Mouse (Mus musculus): ENCODE results near the gene Cenps.
"Not testable (repeated sequence)": the region's sequence is repeated elsewhere in the genome, so short reads cannot be mapped to it uniquely, and the experiment has no call there.

The Cenps gene

GRCm38 (mm10) chr4:149136982-149137770 lies at the start of gene Cenps:
Gene Cenps, minus strand, starts transcription at chr4:149137629.
- peak; percentile 81 to 88 for DNase-seq (ENCODE audit: low spot score in 2 of 2)

- no peak for DNase-seq (ENCODE audit: low spot score in 2 of 2)
These were observed 45.3 kb upstream of the Cenps start for GRCm38 (mm10) chr4:149182755-149183154.

- DNase-seq (ENCODE audit: low spot score in 2 of 2), result no peak
These were observed 44.8 kb upstream of the Cenps start for GRCm38 (mm10) chr4:149182192-149182591.

GRCm38 (mm10) chr4:149179573-149179972 lies 42.1 kb upstream of the Cenps start:
- no peak for DNase-seq (ENCODE audit: low spot score in 2 of 2)

DNA sequence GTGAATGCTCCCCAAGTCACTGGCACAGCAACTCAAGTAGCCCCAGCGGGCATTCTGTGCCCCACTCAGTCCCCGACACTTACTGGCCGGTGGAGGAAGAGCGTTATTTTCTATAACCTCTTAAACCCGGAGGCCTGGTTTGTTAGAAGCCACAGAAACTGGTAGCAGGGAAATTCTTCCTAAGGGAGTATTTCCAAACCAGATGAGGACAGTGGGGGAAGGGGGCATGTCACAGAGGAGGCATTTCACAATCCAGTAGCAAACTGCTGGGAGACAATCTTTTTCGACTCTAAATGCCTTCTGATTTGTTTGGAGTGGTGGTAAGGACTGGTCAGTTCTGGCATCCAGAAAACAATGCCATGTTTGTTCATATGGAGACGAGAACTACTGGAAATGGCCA lies 41.7 kb upstream of the Cenps start:
- no peak for DNase-seq (ENCODE audit: low spot score in 2 of 2)

GRCm38 (mm10) chr4:149178328-149178727 lies 40.9 kb upstream of the Cenps start:
- DNase-seq (ENCODE audit: low spot score in 2 of 2), result no peak

DNA sequence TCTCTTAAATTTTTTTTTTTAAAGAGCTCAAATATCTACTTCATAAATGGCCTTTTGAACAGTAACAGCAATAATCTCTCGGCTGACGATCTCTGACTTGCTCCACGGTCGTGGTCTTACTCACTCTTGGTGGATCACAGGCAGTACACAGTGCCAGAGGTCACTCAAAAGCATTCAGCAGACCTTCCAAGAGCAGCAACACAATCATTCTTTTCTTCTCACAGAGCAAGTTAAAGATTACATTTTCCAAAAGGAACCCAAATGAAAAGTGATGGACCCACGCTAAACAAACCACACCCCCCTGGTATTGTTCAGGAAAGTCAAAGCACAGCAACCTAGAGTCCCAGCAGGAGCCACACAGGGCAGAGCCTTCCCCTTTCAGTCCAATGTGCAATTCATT lies 39.6 kb upstream of the Cenps start:
- DNase-seq (ENCODE audit: low spot score in 2 of 2), result no peak

GRCm38 (mm10) chr4:149176645-149177044 lies 39.2 kb upstream of the Cenps start:
- no peak for DNase-seq (ENCODE audit: low spot score in 2 of 2)

DNA sequence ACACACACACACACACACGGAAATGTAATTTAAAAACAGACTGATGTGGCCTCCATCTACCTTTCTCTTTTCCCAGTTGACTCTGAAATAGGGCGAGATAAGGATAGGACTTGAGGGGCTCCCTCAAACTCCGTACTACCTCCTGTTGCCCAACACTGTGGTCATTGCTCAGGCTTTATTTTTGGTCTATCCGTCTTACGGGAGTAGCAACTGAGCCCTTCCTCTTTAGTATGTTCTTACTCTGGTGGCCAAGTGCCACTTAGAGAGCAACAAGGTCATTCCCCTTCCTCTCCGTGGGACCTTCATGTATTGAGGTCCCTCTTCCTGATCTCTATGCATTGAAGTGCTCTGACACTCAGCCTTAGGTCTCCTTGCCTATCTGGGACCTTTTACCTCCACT lies 36.2 kb upstream of the Cenps start:
- no peak for DNase-seq (ENCODE audit: low spot score in 2 of 2)

DNA sequence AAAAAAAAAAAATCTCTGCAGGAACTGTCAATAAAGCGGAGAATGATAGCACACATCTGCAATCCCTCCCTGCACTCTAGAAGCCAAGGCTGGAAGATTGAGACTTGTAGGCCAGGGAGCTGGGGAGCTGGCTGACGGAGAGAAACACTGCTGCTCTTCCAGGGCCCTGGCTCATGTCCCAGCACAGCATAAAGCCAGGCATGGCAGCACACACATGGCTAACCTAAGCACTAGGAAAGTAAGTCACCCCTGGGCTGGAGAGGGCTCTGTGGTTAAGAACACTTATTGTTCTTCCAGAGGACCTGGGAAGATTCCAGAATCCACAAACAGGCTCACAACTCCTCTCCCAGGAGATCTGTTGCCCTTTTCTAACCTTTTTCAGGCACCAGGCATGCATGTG lies 35.2 kb upstream of the Cenps start:
- DNase-seq (ENCODE audit: low spot score in 2 of 2), result no peak

- DNase-seq (ENCODE audit: low spot score in 2 of 2), result no peak
These were observed 34.7 kb upstream of the Cenps start for GRCm38 (mm10) chr4:149172083-149172482.

- no peak for DNase-seq (ENCODE audit: low spot score in 2 of 2)
These were observed 34.2 kb upstream of the Cenps start for GRCm38 (mm10) chr4:149171581-149171981.

- DNase-seq (ENCODE audit: low spot score in 2 of 2), result no peak
These were observed 33.0 kb upstream of the Cenps start for GRCm38 (mm10) chr4:149170394-149170931.

- not testable (repeated sequence) for DNase-seq (ENCODE audit: low spot score in 2 of 2)
These were observed 32.5 kb upstream of the Cenps start for GRCm38 (mm10) chr4:149169926-149170325.

- DNase-seq (ENCODE audit: low spot score in 2 of 2), result no peak
These were observed 30.6 kb upstream of the Cenps start for GRCm38 (mm10) chr4:149168016-149168415.

DNA sequence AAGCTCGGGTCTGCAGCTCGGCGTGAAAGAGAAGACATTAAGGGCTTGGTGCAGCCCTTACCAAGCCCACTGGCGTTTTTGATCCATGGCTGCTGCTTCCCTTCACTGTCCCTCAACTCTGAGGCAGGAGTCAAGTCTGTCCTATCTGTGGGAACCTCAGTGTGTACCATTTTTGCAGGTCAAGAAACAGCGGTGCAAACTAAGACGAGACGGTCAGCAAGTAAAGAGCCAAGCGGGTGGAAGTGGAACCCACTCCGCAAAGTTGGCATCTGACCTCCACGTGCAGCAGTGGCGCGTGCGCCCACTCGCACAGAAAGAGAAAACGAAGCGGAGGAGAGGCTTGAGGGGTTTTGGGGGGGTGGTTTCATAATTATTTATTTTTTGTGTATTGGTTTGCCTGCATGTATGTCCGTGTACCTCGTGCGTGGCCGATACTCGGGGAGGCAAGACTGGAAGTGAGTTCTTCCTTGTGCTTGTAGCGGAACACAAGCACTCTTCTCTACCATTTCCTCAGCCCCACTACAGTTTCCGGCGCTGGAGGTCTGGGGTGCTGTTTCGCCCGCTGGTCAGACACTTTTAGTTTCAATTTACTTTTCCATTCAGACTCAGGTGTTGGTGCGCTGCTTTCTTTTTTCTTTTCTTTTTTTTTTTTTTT lies 29.7 kb upstream of the Cenps start:
- no peak for DNase-seq (ENCODE audit: low spot score in 2 of 2)

GRCm38 (mm10) chr4:149166215-149166946 lies 29.0 kb upstream of the Cenps start, which contains the start of gene Pgd:
Gene Pgd, minus strand, starts transcription at chr4:149166771.
- DNase-seq (ENCODE audit: low spot score in 2 of 2), result peak; percentile 96

DNA sequence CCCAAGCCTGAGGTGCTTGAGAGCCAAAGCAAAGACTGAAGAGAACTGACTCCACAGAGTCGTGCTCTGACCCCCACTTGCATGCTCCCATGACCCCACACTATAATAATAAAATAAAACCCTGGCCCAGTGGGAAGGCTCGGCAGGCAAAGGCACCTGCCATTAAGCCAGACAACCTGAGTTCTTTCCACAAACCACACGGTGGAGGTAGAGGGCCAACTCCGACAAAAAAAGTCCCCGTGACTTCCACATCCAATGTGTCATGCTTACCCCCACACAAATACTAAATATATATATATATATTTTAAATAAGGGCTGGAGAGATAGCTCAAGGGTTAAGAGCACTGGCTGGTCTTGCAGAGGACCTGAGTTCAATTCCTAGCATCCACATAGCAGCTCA lies 26.7 kb upstream of the Cenps start:
- no peak for DNase-seq (ENCODE audit: low spot score in 2 of 2)

DNA sequence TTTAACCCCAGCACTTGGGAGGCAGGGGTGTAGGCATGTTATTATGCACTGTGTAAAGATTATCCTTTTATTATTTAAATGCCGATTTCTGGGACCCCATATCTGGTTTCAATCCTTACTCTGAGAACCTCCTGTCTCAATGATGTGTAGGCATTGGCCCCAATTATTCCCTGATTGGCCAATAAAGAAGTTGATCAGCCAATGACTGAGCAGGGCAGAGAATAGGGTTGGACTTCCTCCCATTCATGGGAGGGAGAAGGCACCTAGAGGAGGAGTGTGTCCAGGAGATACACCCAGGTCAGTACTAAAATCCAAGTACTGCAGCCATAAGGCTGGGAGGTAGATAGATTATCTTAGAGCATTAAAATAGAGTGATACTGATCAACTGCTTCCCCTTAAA lies 25.8 kb upstream of the Cenps start:
- DNase-seq (ENCODE audit: low spot score in 2 of 2), result no peak

GRCm38 (mm10) chr4:149161166-149161565 lies 23.7 kb upstream of the Cenps start:
- DNase-seq (ENCODE audit: low spot score in 2 of 2), result no peak

- no peak for DNase-seq (ENCODE audit: low spot score in 2 of 2)
These were observed 22.5 kb upstream of the Cenps start for GRCm38 (mm10) chr4:149159891-149160290.

GRCm38 (mm10) chr4:149159203-149159602 lies 21.8 kb upstream of the Cenps start:
- no peak for DNase-seq (ENCODE audit: low spot score in 2 of 2)

All from frontal cortex, postnatal 10 days (tissue).